Mouse (Mus musculus) left cerebral cortex, adult 18-20 months (tissue): ENCODE measurements at regions not wholly inside any gene's neighbourhood (a gene's known extent, or its start where the extent isn't known, plus 50 kb on each side); places are given as distances from the start of the nearest gene placed in this dataset.

Experiments used
- DNase-seq, 2 experiments: peaks; one replicate each; pipeline ENCODE4 v3.0.0; 2021 to 2022; ENCODE audit warnings: low spot score in 2 of 2, mixed read lengths in 1 of 2

DNA sequence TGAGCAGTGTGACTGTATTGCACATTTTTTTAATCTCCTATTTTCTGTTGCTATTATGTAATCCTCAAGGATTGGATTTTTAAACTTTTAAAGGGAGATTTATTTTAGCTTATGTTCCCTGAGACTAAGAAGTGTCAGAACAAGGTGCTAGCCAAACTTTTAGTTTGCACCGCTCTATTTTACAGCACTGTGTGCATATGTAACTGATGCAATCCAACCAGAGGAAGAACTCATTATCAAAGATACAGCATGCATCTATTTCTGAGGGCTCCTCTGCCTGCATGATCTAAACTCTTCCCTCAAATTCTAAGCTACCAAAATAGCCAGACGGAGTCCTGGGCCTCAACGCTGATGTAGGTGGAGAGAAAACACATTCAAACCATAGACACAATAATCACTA is 1747.5 kb upstream of the Adam24 start:
- DNase-seq = peak in 1 of 2 experiments; percentile 12

DNA sequence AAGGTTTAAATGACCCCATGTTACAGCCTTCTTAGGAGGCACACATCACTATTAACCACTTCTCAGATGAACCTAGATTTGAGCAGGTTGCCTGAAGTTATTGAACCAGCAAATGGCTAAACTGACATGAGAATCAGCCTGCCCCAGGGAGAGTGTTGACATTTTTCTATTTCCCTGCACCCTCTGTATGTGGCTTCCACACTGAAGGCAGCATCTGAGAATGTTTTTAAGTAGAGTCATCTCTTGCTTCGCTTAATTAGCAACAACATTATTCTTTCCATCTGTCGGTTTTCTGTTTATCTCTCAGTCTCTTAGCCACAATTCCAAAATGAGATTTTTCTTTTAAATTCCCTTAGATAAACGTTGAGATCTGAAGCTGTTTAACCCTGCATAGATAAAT is 1747.0 kb upstream of the Adam24 start:
- no peak for DNase-seq

DNA sequence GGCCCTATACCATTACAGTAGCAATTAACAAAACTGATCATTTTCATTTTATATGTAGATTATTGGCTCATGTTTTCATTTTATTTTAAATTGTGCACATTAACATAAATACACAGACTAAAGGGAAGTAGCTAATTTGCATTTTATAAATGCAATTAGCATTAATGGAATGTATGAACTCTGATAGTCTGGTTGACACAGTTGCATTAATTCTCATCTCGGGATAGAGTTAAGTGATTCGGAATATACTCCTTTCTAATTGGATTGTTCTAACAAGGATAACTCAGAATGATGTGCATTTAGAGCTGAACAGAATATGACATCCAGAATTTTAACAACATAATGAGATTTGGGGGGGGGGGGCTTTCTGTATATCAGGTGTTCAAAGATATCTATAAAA is 1746.5 kb upstream of the Adam24 start:
- no peak for DNase-seq
